Mouse (Mus musculus): ENCODE measurements around the gene Vps13d.

GRCm38 (mm10) chr4:144955863-144956262 is 238.9 kb downstream of the Vps13d start:
- no peak for TF ChIP-seq CTCF (IDR thresholded peaks at IDR 0.05)
- no peak for TF ChIP-seq EP300 (IDR thresholded peaks at IDR 0.05)
